Mouse (Mus musculus): Measurements from ENCODE around the gene Sox18.

Sox18 gene

DNA sequence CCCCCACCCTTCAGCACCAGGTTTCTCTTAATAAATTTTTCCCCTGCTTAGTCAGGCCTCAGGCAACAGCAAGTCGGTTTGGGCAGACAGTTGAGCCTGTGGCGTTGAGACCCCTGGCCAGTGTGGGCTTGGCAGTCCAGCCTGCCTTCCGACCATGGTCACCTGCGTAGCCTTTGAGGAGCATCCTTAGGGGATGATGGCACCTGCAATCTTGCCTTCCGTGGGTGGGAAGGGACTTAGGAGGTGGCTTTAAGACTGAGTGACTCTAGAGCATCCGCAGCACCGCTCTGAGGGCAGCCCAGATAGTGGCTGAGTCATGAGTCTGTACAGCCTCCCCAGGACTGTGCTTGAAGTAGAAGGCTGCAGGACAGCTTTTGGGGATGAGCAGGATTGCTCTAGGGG, 9.3 kb upstream of the Sox18 start:
- DNase-seq (ENCODE audit: low spot score in 2 of 2), result peak in 1 of 2 experiments; percentile 33

DNA sequence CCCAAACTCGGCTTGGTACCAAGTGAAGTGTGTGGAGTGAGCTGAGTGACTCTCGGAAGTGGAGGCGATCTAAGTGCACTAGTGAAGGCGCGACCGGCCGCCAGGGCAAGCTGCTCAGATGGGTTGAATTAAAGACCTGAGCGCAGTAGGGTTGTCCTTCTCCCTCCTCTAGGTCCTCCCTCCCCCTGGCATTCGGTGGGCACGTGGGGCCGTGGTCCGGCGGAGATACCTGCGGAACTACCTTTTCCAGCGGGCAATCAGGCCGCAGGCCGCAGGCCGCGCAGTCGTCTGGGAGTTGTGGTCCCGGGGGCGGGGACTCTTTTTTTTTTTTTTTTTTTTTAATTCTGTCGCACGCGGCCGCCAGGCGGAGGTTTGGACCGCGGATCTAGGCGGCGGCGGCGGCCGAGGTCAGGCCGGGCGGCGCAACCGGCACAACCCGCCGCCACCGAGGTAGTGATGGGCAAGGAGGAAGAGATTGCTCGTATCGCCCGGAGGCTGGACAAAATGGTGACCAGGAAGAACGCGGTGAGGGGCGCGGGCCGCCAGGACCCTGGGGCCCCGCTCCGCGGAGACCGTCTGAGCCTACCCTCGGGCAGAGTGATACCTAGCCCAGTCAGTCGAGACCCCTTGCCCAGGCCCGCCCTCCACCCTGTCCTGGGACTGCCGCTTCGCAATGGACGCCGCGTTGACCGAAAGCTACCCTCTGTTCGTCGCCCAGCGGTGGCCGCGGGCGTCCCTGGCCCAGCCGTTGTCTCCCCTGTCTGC, 8.7 kb upstream of the Sox18 start, which contains the start of gene Tcea2:
Gene Tcea2, plus strand, starts transcription at position 360 of the 765 bp plus-strand sequence.
- peak; percentile 55 to 74 for DNase-seq (ENCODE audit: low spot score in 2 of 2)

DNA sequence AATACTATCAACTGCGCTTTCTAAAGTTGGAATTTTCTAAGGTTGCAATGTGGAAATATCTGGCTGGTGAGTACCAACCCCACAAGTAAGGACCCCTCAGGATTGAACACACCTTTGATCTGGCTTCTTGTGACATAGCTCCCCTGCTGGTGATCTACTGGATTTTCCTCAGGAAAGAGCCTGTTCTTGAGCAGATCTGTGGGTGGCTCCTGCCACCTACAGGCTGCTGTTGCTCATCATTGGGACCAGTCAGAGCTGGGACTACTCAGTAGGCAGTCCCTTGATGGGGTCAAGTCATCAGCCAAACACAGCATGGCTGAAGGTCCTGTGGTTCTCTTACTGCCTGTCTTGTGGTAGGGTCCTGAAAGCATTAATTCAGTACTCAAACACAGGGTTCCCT, 7.3 kb upstream of the Sox18 start:
- peak; percentile 38 to 58 for DNase-seq (ENCODE audit: low spot score in 2 of 2)

DNA sequence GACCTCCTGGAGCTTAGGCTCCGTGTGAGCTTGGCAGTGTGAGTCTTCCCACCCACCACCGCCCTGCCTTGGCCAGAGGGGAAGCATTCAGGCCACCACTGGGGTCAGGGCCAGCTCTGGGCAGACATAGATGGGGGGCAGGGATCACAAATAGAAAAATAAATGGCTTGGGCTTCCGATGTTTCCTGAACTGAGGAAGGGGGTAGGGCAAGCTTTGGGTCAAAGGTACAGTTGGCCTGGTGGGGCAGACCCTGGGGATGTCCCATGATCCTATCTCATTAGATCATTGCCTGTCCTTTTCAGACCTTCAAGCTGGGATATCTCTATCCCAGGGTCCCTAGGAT, 6.3 kb upstream of the Sox18 start:
- no peak for DNase-seq (ENCODE audit: low spot score in 2 of 2)

DNA sequence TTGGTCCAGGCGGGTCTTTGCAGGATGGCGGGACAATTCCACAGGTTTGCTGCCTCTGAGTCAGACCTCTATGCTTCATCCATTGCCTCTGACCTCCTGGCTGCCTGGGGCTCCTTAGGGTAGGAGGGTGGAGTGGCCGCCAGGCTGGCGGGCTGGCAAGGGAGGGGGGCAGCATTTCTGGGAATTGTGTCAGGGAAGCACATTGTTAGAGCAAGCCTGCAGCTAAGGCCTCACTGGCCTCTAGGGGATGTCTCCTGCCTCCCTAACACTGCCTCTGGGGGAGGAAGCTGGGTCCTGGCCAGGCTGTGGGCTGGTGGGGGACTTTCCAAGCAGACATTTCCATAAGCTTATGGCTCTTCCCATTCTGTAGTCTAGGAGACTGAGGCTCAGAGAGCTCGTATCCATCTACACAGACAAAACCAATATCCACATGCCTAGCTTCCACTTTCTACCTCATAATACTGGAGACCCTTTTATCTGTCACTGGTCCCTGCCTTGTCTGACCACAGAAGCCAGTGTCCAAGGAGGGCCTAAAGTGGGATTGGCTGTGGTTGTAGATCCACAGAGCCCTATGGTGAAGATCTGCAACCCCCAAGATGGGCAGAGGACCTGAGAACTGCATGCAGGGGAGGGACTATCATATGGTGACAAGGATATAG, 5.8 kb upstream of the Sox18 start:
- DNase-seq (ENCODE audit: low spot score in 2 of 2), result no peak

DNA sequence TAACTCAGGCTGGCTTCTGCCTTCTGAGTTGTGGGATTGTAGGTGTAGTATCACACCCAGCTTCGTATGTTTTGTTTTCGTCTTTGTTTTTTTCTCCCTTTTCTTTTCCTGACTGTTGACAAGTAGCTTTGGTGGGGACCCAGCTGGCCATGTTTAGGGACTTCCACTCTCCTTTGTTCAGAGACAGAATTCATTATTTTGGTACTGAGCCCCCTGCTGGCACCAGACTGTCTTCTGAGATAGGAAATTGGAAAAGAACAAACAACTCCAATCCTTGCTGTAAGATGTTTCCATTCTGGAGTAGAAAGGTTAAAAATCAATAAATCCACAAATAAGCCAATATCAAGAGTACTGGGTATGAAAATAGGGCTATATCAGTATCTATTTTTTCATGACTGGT, 5.0 kb upstream of the Sox18 start:
- no peak for DNase-seq (ENCODE audit: low spot score in 2 of 2)

DNA sequence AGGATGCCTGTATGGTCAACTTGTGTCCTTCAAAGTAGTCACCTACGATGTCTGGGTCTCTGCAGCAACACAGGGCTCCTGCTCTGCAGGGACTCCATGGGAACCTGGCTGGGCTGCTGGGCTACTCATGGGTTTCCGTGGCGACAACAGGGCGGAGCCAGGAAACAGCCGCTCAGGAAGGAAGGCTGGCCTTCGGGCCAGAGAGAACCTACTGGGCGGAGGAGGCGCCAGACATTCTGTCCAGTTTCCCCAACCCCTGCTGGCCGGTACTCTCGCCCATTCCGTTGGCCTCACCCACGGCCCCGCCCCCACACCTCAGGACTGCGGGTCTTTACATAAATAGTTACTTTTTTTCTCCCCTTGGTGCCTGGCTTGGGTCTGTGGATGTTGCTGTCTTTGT, 4.0 kb upstream of the Sox18 start:
- peak in 1 of 2 experiments; percentile 43 for DNase-seq (ENCODE audit: low spot score in 2 of 2)

DNA sequence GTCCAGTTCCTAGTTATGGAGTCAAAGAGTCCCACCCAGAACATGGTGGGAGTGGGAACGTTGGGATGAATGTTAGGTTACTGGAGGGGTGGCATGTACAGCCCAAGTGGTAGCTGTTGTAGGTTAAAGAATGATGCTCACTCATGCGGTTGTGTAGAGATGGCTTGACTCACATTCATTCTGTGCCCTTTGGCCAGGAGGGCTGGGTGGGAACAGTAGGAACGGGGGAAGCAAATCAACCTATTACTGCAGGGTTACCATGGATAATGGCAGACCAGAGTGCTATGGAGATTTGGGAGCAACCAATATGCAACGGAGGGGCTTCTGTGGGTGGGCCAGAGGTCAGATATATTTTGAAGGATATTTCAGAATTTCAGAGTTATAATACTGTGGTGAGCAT, 3.5 kb upstream of the Sox18 start:
- DNase-seq (ENCODE audit: low spot score in 2 of 2), result no peak

DNA sequence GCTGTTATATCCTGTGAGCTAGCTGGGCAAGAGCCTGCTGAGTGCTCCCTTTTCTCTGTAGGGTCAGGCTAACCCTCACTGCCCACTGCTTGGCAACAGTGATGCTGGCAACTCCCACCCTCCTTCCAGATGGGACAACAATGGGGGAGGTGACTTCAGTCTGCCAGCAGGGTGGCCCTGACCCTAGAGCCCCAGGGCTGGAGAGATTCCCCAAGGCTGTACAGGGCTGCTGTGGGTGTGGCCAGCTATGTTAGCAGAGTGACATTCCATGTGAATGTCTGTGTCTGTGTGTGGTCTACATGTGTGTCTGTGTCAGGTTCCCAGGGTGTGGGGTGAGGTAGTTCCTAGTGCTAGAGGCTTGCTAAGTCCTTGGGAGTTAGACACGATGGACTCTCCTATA, 2.1 kb upstream of the Sox18 start:
- no peak for DNase-seq (ENCODE audit: low spot score in 2 of 2)

GRCm38 (mm10) chr2:181671984-181672383, 544 bp upstream of the Sox18 start:
- DNase-seq (ENCODE audit: low spot score in 2 of 2), result no peak

DNA sequence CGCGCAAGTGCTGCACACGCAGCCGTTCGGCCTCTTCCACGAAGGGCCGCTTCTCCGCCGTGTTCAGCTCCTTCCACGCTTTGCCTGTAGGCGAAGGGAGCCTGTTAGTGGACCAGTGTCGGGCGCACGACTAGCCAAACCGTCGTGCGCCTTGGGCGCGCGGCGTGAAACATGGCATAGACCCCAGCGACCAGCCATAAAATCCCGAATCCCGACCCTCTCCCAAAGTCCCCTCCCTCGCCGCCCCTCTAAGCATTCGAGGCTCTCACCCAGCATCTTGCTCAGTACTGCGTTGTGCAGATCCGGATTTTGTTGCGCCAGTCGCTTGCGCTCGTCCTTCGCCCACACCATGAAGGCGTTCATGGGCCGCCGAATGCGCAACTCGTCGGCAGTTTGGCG, 528 bp downstream of the Sox18 start:
- DNase-seq (ENCODE audit: low spot score in 2 of 2), result no peak

DNA sequence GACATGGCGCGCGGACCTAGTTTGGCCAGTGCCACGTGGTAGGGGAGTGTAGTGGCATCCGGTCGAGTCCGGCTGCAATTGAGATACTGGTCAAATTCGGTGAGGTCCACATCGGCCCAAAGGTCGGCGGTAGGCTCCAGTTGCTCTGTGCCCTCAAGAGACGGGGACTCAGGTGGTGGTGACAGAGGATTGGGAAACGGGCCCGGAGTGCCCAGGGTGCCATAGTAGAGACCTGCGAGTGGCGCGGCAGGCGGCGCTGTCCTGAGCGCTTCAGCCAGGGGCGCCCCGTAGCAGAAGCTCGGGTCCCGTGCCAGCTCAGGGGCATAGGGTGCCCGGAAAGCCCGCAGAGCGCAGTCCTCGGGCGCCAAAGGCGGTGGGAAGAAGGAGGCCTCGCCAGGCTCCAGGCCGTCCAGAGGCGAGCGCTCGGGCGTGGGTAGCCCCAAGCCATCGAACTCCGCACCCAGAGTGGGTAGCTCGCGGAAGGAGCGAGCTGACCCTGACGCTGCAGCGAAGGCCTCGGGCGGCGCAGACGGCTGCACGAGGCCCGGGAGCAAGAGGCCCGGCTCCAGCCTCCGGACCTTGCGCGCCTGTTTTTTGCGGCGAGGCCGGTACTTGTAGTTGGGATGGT, 1.0 kb downstream of the Sox18 start:
- DNase-seq (ENCODE audit: low spot score in 2 of 2), result no peak

DNA sequence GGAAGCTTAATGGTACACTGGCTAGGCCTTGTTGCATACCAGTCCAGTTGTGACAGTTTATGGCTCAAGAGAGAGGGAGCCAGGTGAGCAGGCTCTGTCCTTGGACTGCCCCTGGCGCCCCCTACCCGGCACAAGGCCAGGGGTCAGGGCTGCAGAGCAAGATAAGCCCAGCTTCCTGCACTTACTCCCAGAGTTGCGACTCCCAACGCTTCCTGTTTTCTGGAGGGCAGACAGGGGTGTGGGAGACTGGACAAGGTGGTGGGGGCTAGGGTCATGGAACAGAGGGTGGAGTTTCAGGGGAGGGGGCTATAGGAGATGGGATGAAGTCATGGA, 8.2 kb downstream of the Sox18 start:
- no peak for DNase-seq (ENCODE audit: low spot score in 2 of 2)

- no peak for DNase-seq (ENCODE audit: low spot score in 2 of 2)
Observed at GRCm38 (mm10) chr2:181662620-181663297, 8.7 kb downstream of the Sox18 start.

DNA sequence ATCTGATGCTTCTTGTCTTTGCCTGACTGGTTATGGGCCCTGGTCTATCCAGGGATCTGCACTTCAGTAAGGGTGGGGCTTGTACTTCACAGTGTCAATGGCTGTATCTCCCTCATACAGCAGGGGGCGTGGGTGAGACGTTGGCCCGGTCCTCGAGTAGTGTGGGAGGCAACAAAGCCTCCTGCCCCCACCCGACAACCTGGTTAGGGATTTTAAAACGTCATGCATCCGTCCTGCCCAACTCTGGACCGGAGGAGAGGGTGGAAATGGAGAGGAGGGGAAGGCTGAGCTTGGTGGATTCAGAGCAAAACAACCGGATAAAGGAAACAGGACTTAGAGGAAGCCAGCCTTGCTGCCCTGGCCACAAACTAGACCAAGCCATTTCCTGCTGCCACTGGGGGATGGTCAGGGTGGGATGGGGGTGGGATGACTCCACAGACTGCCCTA, 11.8 kb downstream of the Sox18 start:
- peak; percentile 50 to 54 for DNase-seq (ENCODE audit: low spot score in 2 of 2)

GRCm38 (mm10) chr2:181658930-181659555, 12.4 kb downstream of the Sox18 start:
- peak in 1 of 2 experiments; percentile 29 for DNase-seq (ENCODE audit: low spot score in 2 of 2)

DNA sequence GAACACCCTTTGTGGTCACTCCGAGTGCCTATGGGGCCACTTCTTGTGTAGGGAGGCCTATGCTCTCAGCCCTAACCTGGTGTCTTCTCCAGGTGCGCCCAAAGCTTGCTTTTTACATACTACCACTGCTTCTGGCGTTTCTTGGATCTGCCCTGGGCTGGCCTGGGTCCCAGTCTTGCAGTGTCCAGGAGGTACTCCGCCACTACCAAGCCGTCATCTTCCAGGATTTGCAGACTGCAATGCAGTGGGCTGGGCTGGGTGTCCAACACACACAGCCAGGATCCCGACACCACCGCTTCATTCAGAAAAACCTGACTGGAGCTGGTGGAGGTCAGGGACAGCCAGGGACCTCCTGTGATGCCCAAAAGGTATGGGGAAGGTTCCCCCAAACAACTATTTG, 12.9 kb downstream of the Sox18 start:
- no peak for DNase-seq (ENCODE audit: low spot score in 2 of 2)

DNA sequence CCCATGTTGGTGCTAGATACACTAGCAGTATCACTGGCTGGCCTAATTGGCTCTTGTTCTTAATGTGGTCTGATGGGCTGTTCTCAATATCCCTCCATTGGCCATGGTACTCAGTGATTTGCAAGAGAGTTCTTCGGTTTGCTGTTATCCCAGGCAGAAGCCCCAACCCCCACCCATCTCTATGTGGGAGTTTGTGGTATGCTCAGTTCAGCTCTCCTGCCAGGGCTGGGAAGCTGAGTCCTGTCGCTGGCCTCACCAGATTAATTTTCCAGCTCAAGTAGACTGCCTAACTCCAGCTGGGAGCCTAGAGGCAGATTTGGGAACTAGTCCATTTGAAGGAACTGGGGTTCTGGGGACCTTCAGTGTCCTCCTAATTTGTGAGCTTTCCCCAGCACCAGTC, 14.0 kb downstream of the Sox18 start:
- DNase-seq (ENCODE audit: low spot score in 2 of 2), result no peak

GRCm38 (mm10) chr2:181656734-181657133, 14.7 kb downstream of the Sox18 start, which contains the start of gene Gm29797:
TSS of gene Gm29797 (plus strand) at chr2:181657034.
- no peak for DNase-seq (ENCODE audit: low spot score in 2 of 2)

DNA sequence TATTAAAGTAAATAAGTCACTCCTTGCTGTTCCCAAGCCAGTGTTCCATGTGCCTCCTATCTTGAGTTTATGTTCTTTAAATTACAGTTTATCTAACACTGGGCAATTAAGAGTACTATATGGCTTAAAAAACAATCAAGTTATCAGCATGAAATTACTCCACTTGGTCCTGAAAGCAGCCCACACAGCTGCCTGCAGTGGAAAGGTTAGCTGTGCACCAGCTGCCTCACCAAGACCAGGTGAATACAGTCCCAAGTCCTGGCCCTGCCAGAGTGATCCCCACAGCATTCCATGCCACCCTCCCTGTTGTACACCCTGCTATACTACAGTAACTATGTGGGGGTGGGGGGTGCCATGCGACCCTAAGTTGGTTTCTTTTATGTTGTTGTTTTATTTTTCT, 17.9 kb downstream of the Sox18 start:
- no peak for DNase-seq (ENCODE audit: low spot score in 2 of 2)

DNA sequence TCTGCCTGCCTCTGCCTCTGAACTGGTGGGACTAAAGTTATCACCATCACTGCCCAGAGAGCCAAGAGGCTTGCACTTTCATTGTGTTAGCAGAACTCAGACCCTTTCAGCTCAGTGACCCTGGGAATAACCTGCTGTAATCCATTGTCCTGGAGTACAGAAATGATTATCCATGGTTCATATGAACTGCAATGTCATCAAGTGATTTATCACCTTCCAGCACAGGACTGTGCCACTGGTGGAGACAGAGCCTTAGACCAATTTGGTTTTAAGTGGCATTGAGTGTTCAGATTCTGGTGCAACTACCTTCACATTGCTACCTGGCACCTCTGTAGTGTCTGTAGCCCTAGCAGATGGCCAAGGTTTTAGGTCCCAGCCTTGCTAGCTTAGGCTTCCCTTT, 18.4 kb downstream of the Sox18 start:
- no peak for DNase-seq (ENCODE audit: low spot score in 2 of 2)

GRCm38 (mm10) chr2:181648926-181649325, 22.5 kb downstream of the Sox18 start:
- DNase-seq (ENCODE audit: low spot score in 2 of 2), result no peak

Data from urinary bladder, adult 18-20 months (tissue).